Mouse (Mus musculus): ENCODE data around the gene Cbfa2t3. TPM values are rescaled to one million over a fixed set of nuclear protein-coding genes. Genes with fewer than 3 reads are reported as not detected.

The Cbfa2t3 gene
- polyA plus RNA-seq, 1 experiment, result 0.07 TPM

DNA sequence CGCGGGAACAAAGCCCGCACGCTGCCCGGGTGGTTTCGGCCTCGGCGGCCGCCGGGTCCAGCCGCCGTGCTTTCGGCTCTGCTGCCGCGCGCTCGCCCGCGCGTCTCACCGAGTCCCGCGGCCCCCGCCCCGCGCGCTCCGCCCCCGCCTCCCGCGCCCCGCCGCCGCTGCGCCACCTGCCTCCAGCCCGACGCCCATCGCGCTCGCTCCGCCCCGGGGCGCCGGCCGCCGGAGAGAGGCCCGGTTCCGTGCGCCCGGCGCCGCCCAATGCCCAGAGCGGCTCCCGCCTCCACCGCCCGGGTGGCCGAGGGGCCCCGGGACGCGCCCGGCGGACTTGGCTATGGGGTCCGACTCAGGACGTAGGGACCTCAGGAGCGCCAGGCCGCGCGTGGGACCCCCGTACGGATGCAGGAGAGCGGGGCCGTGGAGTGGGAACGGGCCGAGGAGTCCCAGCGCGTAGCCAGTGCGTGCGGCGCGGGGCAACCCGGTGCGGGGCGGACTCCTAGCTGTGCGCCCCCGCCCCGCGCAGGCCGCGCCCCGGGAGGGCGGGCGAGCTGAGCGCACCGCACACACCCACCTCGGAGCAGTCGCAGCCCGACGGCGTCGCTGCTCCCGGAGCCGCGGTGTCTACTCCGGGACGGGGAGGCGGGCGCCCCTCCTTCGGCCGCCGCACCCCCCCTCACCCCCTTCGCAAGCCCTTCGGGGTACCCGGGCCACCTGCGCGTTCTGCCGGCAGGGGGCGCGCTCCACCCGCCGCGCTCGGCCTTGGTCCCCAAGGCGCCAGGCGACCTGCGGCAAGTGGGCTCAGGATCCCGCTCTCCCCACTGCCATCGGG is 20.6 kb downstream of the Cbfa2t3 start:
- no peak overlapping the region for H3K27ac ChIP-seq (ENCODE audit: insufficient read depth, low read length)
- H3K4me3 ChIP-seq (ENCODE audit: insufficient read depth, low read length), result peak overlapping the region; percentile 17
- H3K4me1 ChIP-seq (ENCODE audit: control insufficient read depth, insufficient read depth, low read length), result no peaks in the 10 kb centered on the region
- TF ChIP-seq POLR2A (IDR thresholded peaks at IDR 0.05; ENCODE audit: low read depth, low read length), result no peak
- TF ChIP-seq CTCF (IDR thresholded peaks at IDR 0.05; ENCODE audit: borderline replicate concordance, insufficient read depth, low read length), result peak; percentile 60; the same call in 1 of the 2 replicates

DNA sequence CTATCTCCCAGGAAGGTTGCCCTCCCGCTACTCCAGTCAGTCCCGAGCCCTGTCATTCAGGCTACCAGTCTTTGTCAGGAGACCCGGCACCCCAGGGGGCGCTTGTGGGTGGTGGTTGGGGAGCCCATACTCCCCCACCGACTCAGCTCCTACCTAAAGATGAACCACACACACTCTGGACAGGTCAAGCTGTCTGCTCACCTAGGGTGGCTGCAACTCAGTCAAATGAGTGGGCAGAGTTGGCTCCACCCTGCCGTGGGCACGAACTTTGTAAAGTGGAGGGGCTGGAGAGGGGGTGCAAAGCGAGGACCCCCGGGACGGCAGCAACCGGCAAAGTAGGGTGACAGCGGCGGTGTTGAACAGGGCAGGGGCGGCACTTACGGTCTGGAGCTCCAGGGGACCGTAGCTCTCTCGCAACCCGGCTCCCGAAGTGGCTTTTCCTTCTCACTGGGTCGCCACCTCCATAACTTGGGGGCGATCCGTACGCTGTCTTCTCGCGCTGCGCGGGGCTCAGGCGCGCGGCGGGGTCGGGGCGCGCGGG is 21.4 kb downstream of the Cbfa2t3 start:
- H3K4me3 ChIP-seq (ENCODE audit: insufficient read depth, low read length), result no peak overlapping the region
- H3K27ac ChIP-seq (ENCODE audit: insufficient read depth, low read length), result no peak overlapping the region
- H3K4me1 ChIP-seq (ENCODE audit: control insufficient read depth, insufficient read depth, low read length), result no peaks in the 10 kb centered on the region
- TF ChIP-seq CTCF (IDR thresholded peaks at IDR 0.05; ENCODE audit: borderline replicate concordance, insufficient read depth, low read length), result no peak

DNA sequence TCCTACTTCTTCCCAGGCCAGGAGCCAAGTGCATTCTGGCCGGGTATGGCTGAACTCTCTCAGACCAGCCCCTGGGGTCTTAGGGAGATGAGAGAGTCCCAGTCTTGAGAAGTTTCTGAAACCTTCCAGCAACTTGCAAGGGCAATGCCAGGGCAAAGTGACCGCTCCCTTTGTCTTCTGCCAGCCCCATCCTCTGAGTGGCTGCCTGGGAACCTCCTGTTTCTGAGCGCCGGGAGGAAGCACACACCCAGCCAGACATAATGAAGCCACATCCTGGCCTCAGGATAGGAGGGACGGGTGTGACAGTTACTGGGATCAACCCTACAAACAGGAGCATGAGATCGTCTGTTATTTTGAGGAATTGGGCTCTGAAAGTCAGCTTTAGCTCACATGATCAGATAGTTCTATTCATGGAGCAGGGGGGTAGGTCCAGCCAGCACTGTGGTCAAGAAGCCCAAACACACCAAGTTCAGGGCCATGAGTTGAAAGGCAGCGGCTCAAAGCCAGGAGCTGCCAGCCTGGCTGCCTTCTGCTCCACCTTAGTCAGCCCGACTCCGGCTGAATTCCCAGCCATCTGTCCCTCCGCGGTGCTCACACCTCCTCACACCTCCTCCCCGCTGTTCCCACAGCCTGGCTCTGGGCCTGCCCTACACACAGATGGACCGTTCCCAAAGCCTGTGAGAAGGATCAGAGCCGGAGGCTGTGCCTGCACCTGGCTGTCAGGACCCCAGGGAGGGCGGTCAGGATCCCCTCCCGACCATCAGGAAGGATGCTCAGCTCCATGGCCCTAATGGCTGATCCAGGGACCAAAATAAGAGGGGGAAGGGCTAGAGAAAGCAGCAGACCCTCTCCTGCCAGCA is 22.1 kb downstream of the Cbfa2t3 start:
- Histone ChIP-seq H3K4me3 (ENCODE audit: insufficient read depth, low read length) (no peak overlapping the region), H3K4me1 (ENCODE audit: control insufficient read depth, insufficient read depth, low read length) (no peaks in the 10 kb centered on the region), H3K27ac (ENCODE audit: insufficient read depth, low read length) (no peak overlapping the region)
- no peak for TF ChIP-seq POLR2A (IDR thresholded peaks at IDR 0.05; ENCODE audit: low read depth, low read length)
- no peak for TF ChIP-seq CTCF (IDR thresholded peaks at IDR 0.05; ENCODE audit: borderline replicate concordance, insufficient read depth, low read length)

DNA sequence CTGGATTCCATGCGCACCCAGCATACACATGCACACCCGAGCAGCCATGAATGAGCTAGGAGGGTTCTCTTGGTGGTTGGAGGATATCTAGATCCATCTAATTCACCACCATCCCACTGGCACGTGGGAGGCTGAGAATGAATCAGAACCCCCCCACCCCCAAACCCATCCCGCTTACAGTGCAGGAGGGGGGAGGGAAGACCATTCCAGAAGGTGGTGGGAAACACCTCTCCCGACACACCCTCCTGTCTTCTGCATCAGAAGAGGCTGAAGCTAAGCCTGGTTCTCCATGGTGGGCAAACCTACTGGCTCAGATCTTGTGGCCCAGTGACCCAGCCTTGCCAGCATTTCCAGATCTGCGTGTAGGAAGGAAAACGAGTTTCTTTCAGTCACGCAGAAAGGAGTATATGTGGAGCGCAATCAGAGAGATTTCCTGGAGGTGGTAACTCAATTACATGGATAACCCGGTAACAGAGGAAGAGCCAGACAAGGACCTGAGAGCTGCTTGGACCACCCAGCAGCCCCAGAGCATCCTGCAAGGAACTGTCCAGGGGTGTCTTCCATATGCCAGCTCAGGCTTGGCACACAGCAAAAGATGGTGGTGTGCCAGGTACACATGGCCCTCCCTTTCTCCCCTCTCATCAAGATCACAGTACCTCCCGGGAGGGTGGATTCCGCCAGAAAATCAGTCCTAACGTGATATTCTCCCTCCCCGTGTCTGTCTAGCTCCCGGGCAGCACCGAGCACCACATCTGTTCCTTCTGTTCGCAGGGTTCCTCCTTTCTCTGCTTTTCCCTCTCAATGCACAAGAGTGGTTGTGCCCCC is 23.1 kb downstream of the Cbfa2t3 start:
- H3K27ac ChIP-seq (ENCODE audit: insufficient read depth, low read length), result no peak overlapping the region
- no peak for TF ChIP-seq POLR2A (IDR thresholded peaks at IDR 0.05; ENCODE audit: low read depth, low read length)
- TF ChIP-seq CTCF (IDR thresholded peaks at IDR 0.05; ENCODE audit: borderline replicate concordance, insufficient read depth, low read length), result no peak

DNA sequence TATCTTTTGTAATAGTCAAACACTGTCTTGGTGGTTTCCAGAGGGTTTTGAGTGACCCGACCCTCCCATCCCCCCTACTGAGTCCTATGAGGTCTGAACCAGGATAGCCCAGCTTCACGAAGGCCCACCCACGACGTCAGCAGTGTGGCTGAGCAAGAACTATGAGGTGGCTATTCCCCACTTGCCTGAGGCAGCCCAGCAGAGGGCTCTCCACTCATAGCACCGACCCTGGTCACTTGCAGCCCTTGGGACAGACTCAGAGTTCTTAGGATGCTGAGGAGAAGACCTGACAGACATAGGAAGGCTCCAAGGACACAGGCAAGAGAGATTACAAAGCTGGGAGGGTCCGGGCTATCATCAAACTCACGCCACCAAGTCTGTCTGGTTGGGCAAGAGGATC is 23.9 kb downstream of the Cbfa2t3 start:
- TF ChIP-seq CTCF (IDR thresholded peaks at IDR 0.05; ENCODE audit: borderline replicate concordance, insufficient read depth, low read length), result no peak
- Histone ChIP-seq H3K4me3 (ENCODE audit: insufficient read depth, low read length) (no peak overlapping the region), H3K27ac (ENCODE audit: insufficient read depth, low read length) (no peak overlapping the region), H3K4me1 (ENCODE audit: control insufficient read depth, insufficient read depth, low read length) (no peaks in the 10 kb centered on the region)

More for the DNA sequence above, 23.1 kb downstream of the Cbfa2t3 start:
- H3K4me1 ChIP-seq (ENCODE audit: control insufficient read depth, insufficient read depth, low read length), result no peaks in the 10 kb centered on the region
- no peak overlapping the region for H3K4me3 ChIP-seq (ENCODE audit: insufficient read depth, low read length)

DNA sequence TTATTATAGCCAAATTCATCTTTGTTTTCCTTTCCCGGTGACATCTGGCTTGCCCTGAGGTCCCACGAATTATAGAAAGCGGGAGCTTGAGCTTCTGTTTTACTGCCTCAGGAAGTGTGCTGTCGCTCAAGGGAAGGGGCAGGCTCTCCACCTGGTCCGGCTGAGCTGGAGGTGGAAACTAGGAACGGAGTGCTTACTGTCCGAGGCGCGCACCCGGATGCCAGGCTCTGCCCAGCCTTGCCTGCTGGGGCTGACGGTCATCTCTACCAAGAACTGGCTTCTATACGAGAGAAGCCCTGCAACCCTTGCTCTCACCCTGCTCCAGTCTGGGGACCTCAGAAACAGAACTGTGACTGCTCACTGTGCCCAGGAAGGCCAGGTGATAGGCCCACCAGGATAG is 24.9 kb downstream of the Cbfa2t3 start:
- no peak overlapping the region for H3K4me3 ChIP-seq (ENCODE audit: insufficient read depth, low read length)
- no peak overlapping the region for H3K27ac ChIP-seq (ENCODE audit: insufficient read depth, low read length)
- H3K4me1 ChIP-seq (ENCODE audit: control insufficient read depth, insufficient read depth, low read length), result no peaks in the 10 kb centered on the region
- no peak for TF ChIP-seq POLR2A (IDR thresholded peaks at IDR 0.05; ENCODE audit: low read depth, low read length)
- TF ChIP-seq CTCF (IDR thresholded peaks at IDR 0.05; ENCODE audit: borderline replicate concordance, insufficient read depth, low read length), result no peak

DNA sequence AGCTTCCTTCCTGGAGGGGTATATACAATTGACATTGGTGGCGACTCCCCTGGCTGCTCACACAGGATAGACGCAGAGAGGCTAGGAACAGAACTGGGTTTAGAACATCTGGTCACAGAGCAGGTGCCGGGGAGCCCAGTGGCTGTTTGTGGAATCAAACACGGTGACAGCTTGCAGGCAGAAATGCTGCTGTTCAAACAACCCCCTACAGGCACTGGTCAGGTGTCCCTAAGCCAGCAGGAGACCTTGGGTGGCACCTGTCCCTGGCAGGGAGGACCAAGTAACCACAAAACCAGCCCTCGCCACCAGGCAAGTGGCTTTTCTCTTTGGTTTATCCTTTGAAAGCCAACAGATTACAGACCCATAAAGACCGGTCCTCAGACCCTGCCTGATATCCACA is 27.0 kb downstream of the Cbfa2t3 start:
- Histone ChIP-seq H3K4me3 (ENCODE audit: insufficient read depth, low read length) (no peak overlapping the region), H3K4me1 (ENCODE audit: control insufficient read depth, insufficient read depth, low read length) (no peaks in the 10 kb centered on the region), H3K27ac (ENCODE audit: insufficient read depth, low read length) (no peak overlapping the region)
- TF ChIP-seq CTCF (IDR thresholded peaks at IDR 0.05; ENCODE audit: borderline replicate concordance, insufficient read depth, low read length) (no peak), POLR2A (IDR thresholded peaks at IDR 0.05; ENCODE audit: low read depth, low read length) (no peak)

DNA sequence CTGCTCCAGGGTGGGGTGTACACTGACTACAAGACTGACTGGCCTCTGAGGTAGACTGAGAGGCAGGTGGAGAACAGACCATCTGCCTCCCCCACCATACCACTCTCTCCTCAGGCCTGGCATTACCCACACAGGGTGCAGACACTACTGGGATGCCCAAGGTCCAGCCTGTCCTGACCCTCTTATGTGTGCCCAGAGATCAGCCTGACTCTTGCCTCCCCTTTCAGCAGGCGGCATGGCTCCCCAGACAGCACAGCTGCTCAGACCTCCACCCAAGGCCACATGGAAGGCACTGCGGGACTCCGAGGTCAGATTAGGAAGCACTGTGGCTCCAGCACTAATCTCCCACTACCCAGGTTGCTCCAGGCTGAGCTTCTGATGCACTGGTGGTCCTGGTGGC is 28.2 kb downstream of the Cbfa2t3 start:
- H3K27ac ChIP-seq (ENCODE audit: insufficient read depth, low read length), result no peak overlapping the region
- no peak overlapping the region for H3K4me3 ChIP-seq (ENCODE audit: insufficient read depth, low read length)
- TF ChIP-seq POLR2A (IDR thresholded peaks at IDR 0.05; ENCODE audit: low read depth, low read length) (no peak), CTCF (IDR thresholded peaks at IDR 0.05; ENCODE audit: borderline replicate concordance, insufficient read depth, low read length) (no peak)
- H3K4me1 ChIP-seq (ENCODE audit: control insufficient read depth, insufficient read depth, low read length), result no peaks in the 10 kb centered on the region

DNA sequence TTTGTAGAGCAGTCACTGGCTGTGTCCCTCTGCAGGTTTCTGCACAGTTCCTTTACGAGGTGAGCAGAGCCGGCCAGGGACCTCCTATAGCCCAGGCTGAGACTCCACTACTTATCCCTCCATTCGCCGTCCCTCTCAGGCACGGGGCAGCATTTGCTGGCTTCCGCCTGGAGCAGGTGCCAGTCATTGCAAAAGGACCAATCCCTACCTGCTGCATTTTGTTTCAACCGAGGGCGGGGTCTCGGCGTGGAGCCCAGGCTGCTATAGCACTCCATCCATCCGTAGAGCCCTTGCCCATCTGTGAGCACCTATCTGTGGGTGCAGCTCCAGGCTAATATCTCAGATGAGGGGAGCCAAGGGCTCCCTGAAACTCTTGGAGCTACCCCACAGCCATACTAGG is 28.9 kb downstream of the Cbfa2t3 start:
- Histone ChIP-seq H3K4me3 (ENCODE audit: insufficient read depth, low read length) (no peak overlapping the region), H3K27ac (ENCODE audit: insufficient read depth, low read length) (no peak overlapping the region), H3K4me1 (ENCODE audit: control insufficient read depth, insufficient read depth, low read length) (no peaks in the 10 kb centered on the region)
- TF ChIP-seq CTCF (IDR thresholded peaks at IDR 0.05; ENCODE audit: borderline replicate concordance, insufficient read depth, low read length) (no peak), POLR2A (IDR thresholded peaks at IDR 0.05; ENCODE audit: low read depth, low read length) (no peak)
